Mouse (Mus musculus) liver, embryonic 14.5 days (tissue): ENCODE measurements around the gene Gm28053. TPM values are rescaled to one million over a fixed set of nuclear protein-coding genes. Genes with fewer than 3 reads are reported as not detected.

Experiments used
- ATAC-seq: fragments of 200-750 bp; cut with Nextera tagmentation; 2 replicates; pipeline ENCODE4 v1.8.0; 2017; ENCODE audit warnings: moderate number of reproducible peaks, mild to moderate bottlenecking, moderate library complexity; ENCODE audit not compliant: insufficient read depth
- DNase-seq, 3 experiments: peaks; one replicate each; pipeline ENCODE4 v3.0.0-alpha.2; 2012 to 2013; ENCODE audit warnings: low read depth in 3 of 3, low spot score in 3 of 3
- H3K27ac ChIP-seq: fragments of 300-500 bp; sonication (generic); 2 replicates; pipeline ENCODE4 v1.5.1; 2014; ENCODE audit warnings: moderate library complexity, mild to moderate bottlenecking, control low read depth, inconsistent platforms
- H3K27me3 ChIP-seq: fragments of 300-500 bp; sonication (generic); 2 replicates; pipeline ENCODE4 v1.6.1; 2014; ENCODE audit warnings: mild to moderate bottlenecking, low read length, moderate library complexity; ENCODE audit not compliant: control insufficient read depth, insufficient read depth
- H3K36me3 ChIP-seq: fragments of 300-500 bp; sonication (generic); replicated peaks from 2 replicates; pipeline ENCODE4 v1.6.1; 2014; ENCODE audit warnings: low read depth; ENCODE audit not compliant: control insufficient read depth, insufficient read depth
- H3K4me1 ChIP-seq, 2 experiments: fragments of 200-500 bp in 1 of 2; fragments of 300-500 bp in 1 of 2; sonication (generic) in 1 of 2; replicated peaks; 2 replicates each; pipeline ENCODE4 v1.6.1; 2012 to 2014; ENCODE audit warnings: antibody characterized with exemption in 1 of 2, inconsistent platforms in 1 of 2, low read length in 1 of 2; ENCODE audit not compliant: control insufficient read depth in 2 of 2, insufficient read depth in 2 of 2
- H3K4me2 ChIP-seq: fragments of 300-500 bp; sonication (generic); 2 replicates; pipeline ENCODE4 v1.6.1; 2014; ENCODE audit warnings: low read depth, mild to moderate bottlenecking, control low read depth, moderate library complexity
- H3K4me3 ChIP-seq, 2 experiments: fragments of 200-500 bp in 1 of 2; fragments of 300-500 bp in 1 of 2; sonication (generic) in 1 of 2; 2 replicates each; pipeline ENCODE4 v1.5.1; 2012 to 2014; ENCODE audit warnings: low read depth in 2 of 2, low read length in 2 of 2, mild to moderate bottlenecking in 2 of 2, control low read depth in 1 of 2, inconsistent platforms in 1 of 2, moderate library complexity in 1 of 2; ENCODE audit not compliant: insufficient read depth in 1 of 2
- H3K9ac ChIP-seq: fragments of 300-500 bp; sonication (generic); replicated peaks from 2 replicates; pipeline ENCODE4 v1.6.1; 2014; ENCODE audit warnings: mild to moderate bottlenecking, control low read depth, moderate library complexity
- H3K9me3 ChIP-seq: fragments of 300-500 bp; sonication (generic); 2 replicates; pipeline ENCODE4 v1.6.1; 2016; ENCODE audit warnings: low read length, mixed read lengths; ENCODE audit not compliant: control insufficient read depth
- CTCF ChIP-seq: IDR thresholded peaks from 2 replicates; pipeline ENCODE4 v1.5.1; 2016; ENCODE audit warnings: antibody characterized with exemption, low read depth, control low read depth
- EP300 ChIP-seq: IDR thresholded peaks from 2 replicates; pipeline ENCODE4 v1.6.1; 2016; ENCODE audit warnings: antibody characterized with exemption, low read depth
- WGBS: fragments of 180-500 bp; shearing (Covaris S2); extraction: QIAGEN DNeasy Blood & Tissue Kit; methylation state at CpG from one replicate; pipeline ENCODE4 v1.1.7; 2014; ENCODE audit not compliant: insufficient replicate concordance; 5-methylcytosine and 5-hydroxymethylcytosine counted together
- polyA plus RNA-seq, 2 experiments: library from polyadenylated mRNA; depleted of rRNA in 1 of 2; stranded (reverse) in 1 of 2; unstranded in 1 of 2; fragments of >200 nt; fragmentation: Nextera tagmentation in 1 of 2; extraction: Ambion mirVana in 1 of 2; gene quantifications; 2 replicates each; pipeline versions ENCODE4 v1.2.1 to v1.2.3; 2012 to 2014

Gm28053 gene
- polyA plus RNA-seq, 2 experiments, result 0.39 to 0.48 TPM

DNA sequence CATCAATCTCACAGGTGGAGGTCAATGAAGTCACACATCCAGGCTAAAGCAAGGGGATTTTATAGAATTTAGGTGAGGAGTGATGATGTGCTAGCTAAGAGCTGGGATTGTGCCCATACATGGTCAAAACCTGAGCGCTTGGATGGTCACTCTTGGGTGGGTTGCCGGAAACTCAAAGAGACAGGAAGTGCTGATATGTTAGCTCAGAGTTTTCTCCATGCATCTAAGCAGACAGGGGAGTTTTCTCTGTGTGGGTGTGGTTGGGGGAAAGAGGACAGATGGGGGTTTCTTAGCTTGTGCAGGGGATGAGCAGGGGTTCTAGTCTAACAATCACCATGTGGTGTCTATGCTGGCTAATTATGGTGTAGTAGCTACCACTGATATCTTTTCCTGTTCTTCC is 29.1 kb upstream of the Gm28053 start:
- ATAC-seq (no peak), DNase-seq (no peak)
- Histone ChIP-seq H3K4me1 (peaks cover 0 to 5% of the 10 kb centered on the region in 2 experiments; a peak in 1 of 4 replicates), H3K27ac (no peak overlapping the region), H3K4me2 (no peak overlapping the region), H3K36me3 (no peaks in the 10 kb centered on the region), H3K9ac (no peak overlapping the region), H3K4me3 (no peak overlapping the region), H3K27me3 (no peaks in the 10 kb centered on the region), H3K9me3 (no peaks in the 10 kb centered on the region)
- WGBS, result 39% methylated on average over 2 of the region's 2 CpGs
- TF ChIP-seq EP300 (no peak), CTCF (no peak)

DNA sequence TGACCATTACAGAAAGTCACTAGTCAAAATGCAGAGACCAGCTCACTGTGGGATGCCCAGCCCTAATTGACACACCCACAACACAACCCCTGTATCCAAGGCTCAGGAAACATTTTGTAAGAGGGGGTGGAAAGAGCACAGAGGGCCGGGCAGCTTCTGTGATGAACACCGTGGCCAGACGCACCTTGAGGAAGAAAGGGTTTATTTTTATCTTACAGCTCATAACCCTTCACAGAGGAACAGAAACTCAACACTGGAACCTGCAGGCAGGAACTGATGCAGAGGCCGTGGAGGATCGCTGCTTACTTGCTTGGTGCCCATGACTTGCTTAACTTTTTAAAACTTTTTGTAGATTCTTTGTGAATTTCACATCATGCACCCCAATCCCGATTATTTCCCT is 25.4 kb upstream of the Gm28053 start:
- no peak overlapping the region for H3K27ac ChIP-seq
- WGBS, result 58% methylated on average over 6 of the region's 6 CpGs
- no peak for DNase-seq

DNA sequence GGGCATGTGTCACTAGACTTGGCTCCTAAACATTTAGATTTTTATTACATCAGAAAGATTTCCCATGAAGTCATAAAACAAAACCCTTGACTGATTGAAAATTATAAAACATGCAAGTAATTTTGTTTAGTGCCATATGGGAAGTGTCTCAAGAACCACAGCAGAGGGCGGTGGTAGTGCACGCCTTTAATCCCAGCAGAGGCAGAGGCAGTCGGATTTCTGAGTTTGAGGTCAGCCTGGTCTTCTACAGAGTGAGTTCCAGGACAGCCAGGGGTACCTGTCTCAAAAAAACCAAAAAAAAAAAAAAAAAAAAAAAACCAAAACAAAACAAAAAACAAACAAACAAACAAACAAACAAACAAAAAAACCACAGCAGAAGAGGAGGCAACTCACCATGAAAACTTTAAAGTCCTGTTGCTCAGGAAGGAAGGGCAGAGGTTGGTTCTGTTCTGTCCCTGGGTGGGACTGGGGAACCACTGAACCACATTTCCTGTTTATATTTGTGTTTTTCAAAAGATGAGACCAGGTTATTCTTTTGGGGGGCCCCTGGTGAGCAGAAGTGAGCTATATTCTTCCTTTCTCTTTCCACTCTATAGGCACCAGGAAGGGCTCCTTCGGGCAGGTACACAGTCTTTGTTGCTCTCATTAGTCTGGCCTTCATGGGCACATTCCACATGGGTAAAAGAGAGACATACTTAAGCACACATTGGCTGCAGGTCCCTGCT is 21.4 kb upstream of the Gm28053 start:
- no peaks in the 10 kb centered on the region for H3K9me3 ChIP-seq
- no peak for DNase-seq

More for the DNA sequence above, 25.4 kb upstream of the Gm28053 start:
- no peaks in the 10 kb centered on the region for H3K4me1 ChIP-seq
- no peaks in the 10 kb centered on the region for H3K9me3 ChIP-seq
- ATAC-seq, result no peak
- TF ChIP-seq EP300 (no peak), CTCF (no peak)
- H3K4me2 ChIP-seq, result no peak overlapping the region
- no peak overlapping the region for H3K9ac ChIP-seq
- no peaks in the 10 kb centered on the region for H3K27me3 ChIP-seq
- H3K36me3 ChIP-seq, result no peaks in the 10 kb centered on the region
- H3K4me3 ChIP-seq, result no peak overlapping the region

DNA sequence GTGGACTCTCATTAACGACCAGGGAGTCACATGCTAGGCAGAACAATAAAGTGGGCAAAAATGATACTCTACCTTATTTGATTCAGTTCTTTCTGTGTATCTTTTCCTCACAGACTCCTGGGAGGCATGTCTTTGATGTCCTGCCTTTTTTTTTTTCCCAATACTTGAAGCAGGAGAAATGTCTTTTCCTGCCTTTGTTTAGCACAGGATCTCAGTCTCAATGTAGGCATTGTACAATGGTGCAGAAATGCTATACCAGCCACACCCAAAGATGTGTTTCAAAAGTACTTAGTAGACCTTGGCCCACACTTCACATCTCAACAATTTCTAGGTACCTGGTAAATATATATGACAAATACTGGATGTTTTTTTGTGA is 20.9 kb upstream of the Gm28053 start:
- WGBS, result 32% methylated on average over 1 of the region's 1 CpGs
- TF ChIP-seq CTCF (no peak), EP300 (no peak)
- no peaks in the 10 kb centered on the region; a peak in 1 of 4 replicates for H3K4me1 ChIP-seq
- no peak overlapping the region for H3K4me2 ChIP-seq
- H3K9me3 ChIP-seq, result no peaks in the 10 kb centered on the region
- no peak overlapping the region for H3K4me3 ChIP-seq
- DNase-seq, result no peak
- no peak for ATAC-seq
- H3K27me3 ChIP-seq, result no peaks in the 10 kb centered on the region
- no peak overlapping the region for H3K9ac ChIP-seq
- H3K27ac ChIP-seq, result no peak overlapping the region
- H3K36me3 ChIP-seq, result no peaks in the 10 kb centered on the region

More for the DNA sequence above, 21.4 kb upstream of the Gm28053 start:
- no peak overlapping the region for H3K27ac ChIP-seq
- no peak overlapping the region for H3K4me3 ChIP-seq
- no peak overlapping the region for H3K4me2 ChIP-seq
- no peak for TF ChIP-seq EP300
- TF ChIP-seq CTCF, result no peak
- H3K4me1 ChIP-seq, result no peaks in the 10 kb centered on the region; a peak in 1 of 4 replicates
- H3K27me3 ChIP-seq, result no peaks in the 10 kb centered on the region
- no peak overlapping the region for H3K9ac ChIP-seq
- WGBS, result 64% methylated on average over 4 of the region's 4 CpGs
- ATAC-seq, result no peak
- H3K36me3 ChIP-seq, result no peaks in the 10 kb centered on the region

DNA sequence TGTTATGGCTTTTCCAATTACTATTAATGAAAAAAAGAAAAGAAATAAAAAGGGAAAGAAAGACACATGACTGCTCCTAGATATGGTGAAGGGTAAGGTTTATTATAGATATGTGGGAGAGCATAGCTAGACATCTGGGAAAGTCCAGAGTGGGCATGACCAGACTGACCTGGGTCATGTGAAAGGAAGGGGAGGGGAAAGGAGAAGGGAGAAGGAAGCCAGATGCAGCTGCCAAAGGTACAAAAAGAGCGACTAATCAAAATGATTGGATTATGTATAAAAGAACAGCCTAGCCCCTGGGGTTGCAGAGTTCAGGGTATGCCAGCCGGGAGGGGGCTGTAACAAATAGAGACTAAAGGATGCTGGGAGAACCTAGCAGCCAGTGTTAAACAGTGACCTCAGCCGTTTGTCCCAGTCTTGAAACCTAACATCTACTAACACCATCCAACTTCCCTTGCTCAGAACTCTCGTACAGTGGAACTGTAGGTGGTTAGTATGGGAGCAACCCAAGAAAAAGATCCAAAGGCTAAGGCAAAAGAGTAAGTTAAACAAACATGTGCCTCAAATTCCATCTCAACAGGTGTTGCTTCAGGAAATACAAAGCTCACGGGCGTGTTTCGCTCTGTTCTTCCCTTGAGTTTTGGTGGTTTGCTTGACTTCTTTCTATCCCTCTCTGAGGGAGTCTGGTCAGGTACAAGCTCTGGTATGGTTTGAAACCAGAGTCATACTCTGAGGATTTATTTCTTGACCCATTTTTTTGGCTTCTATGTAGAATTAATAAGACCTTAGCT is 20.1 kb upstream of the Gm28053 start:
- Histone ChIP-seq H3K4me2 (no peak overlapping the region), H3K9ac (no peak overlapping the region), H3K4me3 (no peak overlapping the region), H3K4me1 (no peaks in the 10 kb centered on the region; a peak in 1 of 4 replicates), H3K9me3 (no peaks in the 10 kb centered on the region), H3K27ac (no peak overlapping the region), H3K36me3 (no peaks in the 10 kb centered on the region), H3K27me3 (no peaks in the 10 kb centered on the region)
- ATAC-seq (no peak), DNase-seq (no peak)
- TF ChIP-seq EP300, result no peak
- no peak for TF ChIP-seq CTCF
- WGBS, result 49% methylated on average over 7 of the region's 7 CpGs
